Mouse (Mus musculus) limb, embryonic 12.5 days (tissue): ENCODE results near the gene Zfp12. TPM values are rescaled to one million over a fixed set of nuclear protein-coding genes. Genes with fewer than 3 reads are reported as not detected.

Experiments used
- ATAC-seq: fragments of 200-750 bp; cut with Nextera tagmentation; 2 replicates; pipeline ENCODE4 v1.8.0; 2017; ENCODE audit warnings: low read depth, moderate TSS enrichment; ENCODE audit not compliant: insufficient number of reproducible peaks, insufficient read depth, low FRiP score, low TSS enrichment
- H3K27ac ChIP-seq: fragments of 300-500 bp; sonication (generic); 2 replicates; pipeline ENCODE4 v1.5.1; 2016; ENCODE audit warnings: mild to moderate bottlenecking, moderate library complexity
- H3K27me3 ChIP-seq: fragments of 300-500 bp; sonication (generic); 2 replicates; pipeline ENCODE4 v1.6.1; 2016; ENCODE audit warnings: mild to moderate bottlenecking, moderate library complexity
- H3K36me3 ChIP-seq: fragments of 300-500 bp; sonication (generic); 2 replicates; pipeline ENCODE4 v1.6.1; 2016; ENCODE audit warnings: mild to moderate bottlenecking, moderate library complexity
- H3K4me1 ChIP-seq: fragments of 300-500 bp; sonication (generic); replicated peaks from 2 replicates; pipeline ENCODE4 v1.6.1; 2016
- H3K4me2 ChIP-seq: fragments of 300-500 bp; sonication (generic); 2 replicates; pipeline ENCODE4 v1.6.1; 2016; ENCODE audit warnings: mild to moderate bottlenecking, moderate library complexity
- H3K4me3 ChIP-seq: fragments of 300-500 bp; sonication (generic); replicated peaks from 2 replicates; pipeline ENCODE4 v1.5.1; 2016; ENCODE audit warnings: mild to moderate bottlenecking
- H3K9ac ChIP-seq: fragments of 300-500 bp; sonication (generic); replicated peaks from 2 replicates; pipeline ENCODE4 v1.6.1; 2016; ENCODE audit warnings: mild to moderate bottlenecking, moderate library complexity
- H3K9me3 ChIP-seq: fragments of 300-500 bp; sonication (generic); 2 replicates; pipeline ENCODE4 v1.6.1; 2016; ENCODE audit warnings: mild to moderate bottlenecking, moderate library complexity
- WGBS: fragments of 180-500 bp; shearing (Covaris S2); methylation state at CpG from one replicate; pipeline ENCODE4 v1.1.7; 2016; 5-methylcytosine and 5-hydroxymethylcytosine counted together
- polyA plus RNA-seq: library from polyadenylated mRNA; unstranded; fragments of >200 nt; fragmentation: Nextera tagmentation; extraction: Ambion mirVana; gene quantifications from 2 replicates; pipeline ENCODE4 v1.2.1, GENCODE M21; 2016

The Zfp12 gene
- polyA plus RNA-seq, 1 experiment from 2014 or later = 25.1 TPM

GRCm38 (mm10) chr5:143288378-143288911, 53.5 kb downstream of the Zfp12 start:
- H3K9ac ChIP-seq = peak overlapping the region; percentile 37; the same call in 1 of the 2 replicates

GRCm38 (mm10) chr5:143289299-143289698, 54.3 kb downstream of the Zfp12 start:
- Histone ChIP-seq H3K9me3 (no peaks in the 10 kb centered on the region), H3K36me3 (no peaks in the 10 kb centered on the region), H3K4me3 (no peak overlapping the region), H3K27ac (no peak overlapping the region), H3K4me1 (peaks cover 25% of the 10 kb centered on the region), H3K4me2 (no peak overlapping the region), H3K9ac (no peak overlapping the region), H3K27me3 (peaks cover 100% of the 10 kb centered on the region)
- ATAC-seq = no peak
- 68% methylated on average over 9 of the region's 9 CpGs for WGBS

More at GRCm38 (mm10) chr5:143288378-143288911, 53.5 kb downstream of the Zfp12 start:
- Histone ChIP-seq H3K4me3 (peak overlapping the region; percentile 36), H3K9me3 (no peaks in the 10 kb centered on the region), H3K4me1 (peaks cover 18% of the 10 kb centered on the region), H3K4me2 (peak overlapping the region; percentile 57), H3K27ac (no peak overlapping the region), H3K36me3 (no peaks in the 10 kb centered on the region), H3K27me3 (peaks cover 96% of the 10 kb centered on the region)
- ATAC-seq = no peak
- WGBS = 8% methylated on average over 9 of the region's 9 CpGs

GRCm38 (mm10) chr5:143292879-143293278, 57.9 kb downstream of the Zfp12 start:
- peak overlapping the region; percentile 97 for H3K4me2 ChIP-seq
- peaks cover 73% of the 10 kb centered on the region for H3K27me3 ChIP-seq
- H3K9me3 ChIP-seq = 0 out of 2 replicates have a peak, but pooled peaks cover 5% of the 10 kb centered on the region
- H3K4me3 ChIP-seq = peak overlapping the region; percentile 59
- no peaks in the 10 kb centered on the region; the same call in 1 of the 2 replicates for H3K36me3 ChIP-seq
- H3K4me1 ChIP-seq = peaks cover 19% of the 10 kb centered on the region
- ATAC-seq = no peak
- no peak overlapping the region for H3K27ac ChIP-seq
- H3K9ac ChIP-seq = peak overlapping the region; percentile 75
- 1% methylated on average over 16 of the region's 19 CpGs for WGBS

GRCm38 (mm10) chr5:143293404-143293803, 58.4 kb downstream of the Zfp12 start, which contains the start of gene Zfp853:
TSS of gene Zfp853 (minus strand) at chr5:143293623.
- peaks cover 68% of the 10 kb centered on the region for H3K27me3 ChIP-seq
- H3K4me3 ChIP-seq = peak within 1 kb of the TSS; percentile 59
- H3K9ac ChIP-seq = peak within 1 kb of the TSS; percentile 75
- peak within 1 kb of the TSS; percentile 97 for H3K4me2 ChIP-seq
- ATAC-seq = 0 out of 2 replicates have a peak, but pooled peaks have one; percentile 24
- H3K9me3 ChIP-seq = 0 out of 2 replicates have a peak, but pooled peaks cover 5% of the 10 kb centered on the region
- H3K36me3 ChIP-seq = peaks cover under 1% of the 10 kb centered on the region
- H3K27ac ChIP-seq = no peak within 1 kb of the TSS
- 3% methylated on average over 36 of the region's 38 CpGs for WGBS
- peaks cover 14% of the 10 kb centered on the region for H3K4me1 ChIP-seq

- Histone ChIP-seq H3K36me3 (peaks cover 15% of the 10 kb centered on the region), H3K9ac (no peak overlapping the region), H3K9me3 (0 out of 2 replicates have a peak, but pooled peaks cover 5% of the 10 kb centered on the region), H3K4me1 (peaks cover 9% of the 10 kb centered on the region), H3K4me3 (no peak overlapping the region), H3K4me2 (no peak overlapping the region), H3K27ac (no peak overlapping the region), H3K27me3 (peaks cover 53% of the 10 kb centered on the region)
- 94% methylated on average over 3 of the region's 3 CpGs for WGBS
- no peak for ATAC-seq
These were observed 59.9 kb downstream of the Zfp12 start for GRCm38 (mm10) chr5:143294862-143295261.

GRCm38 (mm10) chr5:143295330-143295729, 60.4 kb downstream of the Zfp12 start:
- 0 out of 2 replicates have a peak, but pooled peaks cover 5% of the 10 kb centered on the region for H3K9me3 ChIP-seq
- H3K9ac ChIP-seq = no peak overlapping the region
- WGBS = 94% methylated on average over 2 of the region's 2 CpGs
- H3K4me3 ChIP-seq = no peak overlapping the region
- H3K27ac ChIP-seq = no peak overlapping the region
- H3K27me3 ChIP-seq = peaks cover 48% of the 10 kb centered on the region
- peaks cover 20% of the 10 kb centered on the region for H3K36me3 ChIP-seq
- ATAC-seq = no peak
- peaks cover 9% of the 10 kb centered on the region for H3K4me1 ChIP-seq
- H3K4me2 ChIP-seq = no peak overlapping the region

- H3K27ac ChIP-seq = no peak overlapping the region
- peaks cover 47% of the 10 kb centered on the region for H3K36me3 ChIP-seq
- no peak overlapping the region for H3K4me3 ChIP-seq
- H3K4me1 ChIP-seq = peaks cover 9% of the 10 kb centered on the region
- ATAC-seq = no peak
- 94% methylated on average over 9 of the region's 9 CpGs for WGBS
- H3K9me3 ChIP-seq = 0 out of 2 replicates have a peak, but pooled peaks cover 5% of the 10 kb centered on the region
- peaks cover 22% of the 10 kb centered on the region for H3K27me3 ChIP-seq
- no peak overlapping the region for H3K9ac ChIP-seq
- no peak overlapping the region for H3K4me2 ChIP-seq
These were observed 63.0 kb downstream of the Zfp12 start for GRCm38 (mm10) chr5:143297986-143298385.

- Histone ChIP-seq H3K4me3 (no peak overlapping the region), H3K4me2 (no peak overlapping the region), H3K27me3 (peaks cover 18% of the 10 kb centered on the region), H3K9me3 (0 out of 2 replicates have a peak, but pooled peaks cover 5% of the 10 kb centered on the region), H3K27ac (no peak overlapping the region), H3K4me1 (peaks cover 8% of the 10 kb centered on the region), H3K36me3 (peaks cover 51% of the 10 kb centered on the region), H3K9ac (no peak overlapping the region)
- ATAC-seq = no peak
- 90% methylated on average over 7 of the region's 7 CpGs for WGBS
These were observed 63.4 kb downstream of the Zfp12 start for GRCm38 (mm10) chr5:143298391-143298790.

Other genes with a start within 250 kb of the Zfp12 start
- 58.2 and 60.1 TPM in 2 replicates for gene Rnf216, start 122.2 kb upstream of the Zfp12 start, polyA plus RNA-seq
- not detected in 2 replicates for gene Olfr718-ps1, start 87.6 kb upstream of the Zfp12 start, polyA plus RNA-seq
- 19.4 and 21.5 TPM in 2 replicates for gene Rbak, start 54.4 kb upstream of the Zfp12 start, polyA plus RNA-seq
- gene Spdye4b, start 54.1 kb upstream of the Zfp12 start, polyA plus RNA-seq = not detected in 2 replicates
- not detected in 2 replicates for gene Spdye4a, start 8.3 kb upstream of the Zfp12 start, polyA plus RNA-seq
- 8.5 and 11.0 TPM in 2 replicates for gene Zfp316, start 34.9 kb downstream of the Zfp12 start, polyA plus RNA-seq
- 0.12 and 0.18 TPM in 2 replicates for gene Zfp853, start 58.5 kb downstream of the Zfp12 start, polyA plus RNA-seq
- 53.9 and 56.9 TPM in 2 replicates for gene E130309D02Rik, start 80.2 kb downstream of the Zfp12 start, polyA plus RNA-seq
- 77.1 and 87.0 TPM in 2 replicates for gene Zdhhc4, start 94.1 kb downstream of the Zfp12 start, polyA plus RNA-seq
- 0.64 and 0.65 TPM in 2 replicates for gene Grid2ip, start 122.2 kb downstream of the Zfp12 start, polyA plus RNA-seq
- 288 and 297 TPM in 2 replicates for gene Kdelr2, start 168.7 kb downstream of the Zfp12 start, polyA plus RNA-seq
- 10.5 and 11.1 TPM in 2 replicates for gene Daglb, start 229.4 kb downstream of the Zfp12 start, polyA plus RNA-seq